Mouse (Mus musculus): ENCODE data around the gene Tmem160. TPM values are rescaled to one million over a fixed set of nuclear protein-coding genes. Genes with fewer than 3 reads are reported as not detected.
A peak's percentile ranks its signal among the peaks of the same experiment; 100 is the strongest.

Tmem160 gene
- polyA plus RNA-seq, 2 experiments = 21.5 to 36.9 TPM

DNA sequence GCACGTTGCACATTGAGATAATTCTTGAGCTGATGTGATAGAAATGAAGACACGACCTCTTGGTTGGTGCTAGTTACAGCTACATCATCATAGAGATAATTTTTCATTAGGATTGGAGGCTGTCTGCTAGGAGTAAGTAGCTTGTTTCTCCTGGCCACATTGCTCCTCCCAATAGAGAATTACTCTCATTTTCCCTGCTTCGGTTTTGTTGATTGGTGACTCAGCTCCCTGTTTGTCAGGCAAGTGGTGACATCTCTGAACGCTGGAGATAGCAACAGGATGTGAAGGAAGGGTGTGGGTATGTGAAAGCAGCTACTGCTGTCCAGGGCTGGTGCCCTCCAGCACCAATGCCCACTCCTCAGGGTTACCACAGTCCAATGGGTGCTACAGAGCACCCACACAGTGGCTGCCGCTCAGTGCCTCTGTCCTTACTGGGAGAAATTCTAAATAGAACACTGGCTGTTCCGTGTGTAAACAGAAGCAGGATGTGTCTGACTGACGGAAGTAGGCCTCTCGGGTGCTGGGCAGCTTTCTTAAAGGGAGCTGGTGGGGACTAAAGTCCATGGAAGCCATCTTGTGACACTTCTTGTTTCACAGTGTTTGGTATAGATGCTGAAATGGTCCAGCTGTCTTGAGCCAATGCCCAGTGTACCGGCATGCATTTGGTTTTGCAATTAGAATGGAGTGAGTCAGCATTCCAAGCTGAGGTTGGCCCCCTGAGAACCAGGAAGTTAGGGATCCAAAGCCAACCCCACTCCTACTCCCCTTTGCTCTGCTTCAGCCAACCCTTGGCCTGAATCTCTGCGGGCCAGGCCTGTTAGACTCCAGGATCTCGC lies 46.8 kb upstream of the Tmem160 start:
- peaks cover 17% of the 10 kb centered on the region for H3K36me3 ChIP-seq (replicated peaks; ENCODE audit: control insufficient read depth, insufficient read depth, low read depth)
- TF ChIP-seq CTCF (IDR thresholded peaks at IDR 0.05; ENCODE audit: low read depth) (no peak), EP300 (IDR thresholded peaks at IDR 0.05; ENCODE audit: low read depth) (peak; percentile 68)
- H3K9ac ChIP-seq (replicated peaks) = peak overlapping the region; percentile 77
- H3K27ac ChIP-seq = peak overlapping the region; percentile 97
- ATAC-seq (ENCODE audit: insufficient read depth) (peak; percentile 71), DNase-seq (ENCODE audit: low read depth in 3 of 3, low spot score in 3 of 3) (peak; percentile 81 to 89 (median 82))
- peak overlapping the region; percentile 98 for H3K4me2 ChIP-seq (ENCODE audit: low read depth)
- H3K4me1 ChIP-seq (replicated peaks; ENCODE audit: control insufficient read depth in 2 of 2, insufficient read depth in 2 of 2, low read length in 1 of 2) = peaks cover 45 to 46% of the 10 kb centered on the region in 2 experiments
- H3K9me3 ChIP-seq (ENCODE audit: control insufficient read depth, low read length) = no peaks in the 10 kb centered on the region
- WGBS (ENCODE audit: insufficient replicate concordance) = 7% methylated on average over 11 of the region's 11 CpGs
- peak overlapping the region; percentile 47 to 54 for H3K4me3 ChIP-seq (ENCODE audit: insufficient read depth in 1 of 2, low read depth in 2 of 2, low read length in 2 of 2)
- no peaks in the 10 kb centered on the region for H3K27me3 ChIP-seq (ENCODE audit: control insufficient read depth, insufficient read depth, low read length)

DNA sequence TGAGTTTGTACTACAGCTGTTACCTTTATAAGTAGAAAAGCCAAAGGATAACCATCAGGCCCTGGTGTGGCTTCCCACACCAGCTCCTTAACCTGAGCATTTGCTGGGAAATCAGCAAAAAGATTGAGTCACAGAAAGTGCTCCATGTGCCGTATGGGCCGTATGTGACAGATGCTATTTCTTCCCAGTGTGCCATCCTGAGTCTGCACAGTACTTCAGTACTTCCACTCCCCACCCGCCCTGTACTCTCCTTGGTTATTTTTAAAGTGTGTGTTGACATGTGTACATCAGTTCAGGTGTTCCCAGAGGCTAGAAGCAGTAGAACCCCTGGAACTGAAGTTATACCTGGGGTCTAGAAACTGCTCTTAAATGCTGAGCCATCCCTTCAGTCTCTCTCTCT lies 45.6 kb upstream of the Tmem160 start:
- DNase-seq (ENCODE audit: low read depth in 3 of 3, low spot score in 3 of 3) (no peak), ATAC-seq (ENCODE audit: insufficient read depth) (no peak)
- Histone ChIP-seq H3K4me1 (replicated peaks; ENCODE audit: control insufficient read depth in 2 of 2, insufficient read depth in 2 of 2, low read length in 1 of 2) (peaks cover 52 to 56% of the 10 kb centered on the region in 2 experiments), H3K4me2 (ENCODE audit: low read depth) (peak overlapping the region; percentile 98), H3K9me3 (ENCODE audit: control insufficient read depth, low read length) (no peaks in the 10 kb centered on the region), H3K9ac (replicated peaks) (peak overlapping the region; percentile 44), H3K36me3 (replicated peaks; ENCODE audit: control insufficient read depth, insufficient read depth, low read depth) (peaks cover 23% of the 10 kb centered on the region), H3K27me3 (ENCODE audit: control insufficient read depth, insufficient read depth, low read length) (no peaks in the 10 kb centered on the region), H3K27ac (peak overlapping the region; percentile 73), H3K4me3 (ENCODE audit: insufficient read depth in 1 of 2, low read depth in 2 of 2, low read length in 2 of 2) (no peak overlapping the region)
- TF ChIP-seq CTCF (IDR thresholded peaks at IDR 0.05; ENCODE audit: low read depth) = no peak
- TF ChIP-seq EP300 (IDR thresholded peaks at IDR 0.05; ENCODE audit: low read depth) = no peak
- 84% methylated on average over 3 of the region's 3 CpGs for WGBS (ENCODE audit: insufficient replicate concordance)

DNA sequence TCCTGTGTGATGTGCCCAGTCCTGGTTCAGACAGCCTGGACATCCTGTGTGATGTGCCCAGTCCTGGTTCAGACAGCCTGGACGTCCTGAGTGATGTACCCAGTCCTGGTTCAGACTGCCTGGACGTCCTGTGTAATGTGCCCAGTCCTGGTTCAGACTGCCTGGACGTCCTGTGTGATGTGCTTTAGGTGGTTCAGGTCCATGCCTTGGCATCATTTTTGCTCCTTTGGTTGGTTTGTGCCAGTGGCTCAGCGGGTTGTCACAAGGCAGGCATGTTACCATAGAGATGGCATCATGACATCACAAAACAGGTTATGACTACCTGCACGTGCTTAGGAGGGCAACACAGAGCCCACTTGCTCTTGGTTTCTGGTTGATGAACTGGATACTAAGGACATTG lies 41.5 kb upstream of the Tmem160 start:
- ATAC-seq (ENCODE audit: insufficient read depth) = no peak
- Histone ChIP-seq H3K27ac (peak overlapping the region; percentile 87), H3K36me3 (replicated peaks; ENCODE audit: control insufficient read depth, insufficient read depth, low read depth) (peaks cover 23% of the 10 kb centered on the region)

DNA sequence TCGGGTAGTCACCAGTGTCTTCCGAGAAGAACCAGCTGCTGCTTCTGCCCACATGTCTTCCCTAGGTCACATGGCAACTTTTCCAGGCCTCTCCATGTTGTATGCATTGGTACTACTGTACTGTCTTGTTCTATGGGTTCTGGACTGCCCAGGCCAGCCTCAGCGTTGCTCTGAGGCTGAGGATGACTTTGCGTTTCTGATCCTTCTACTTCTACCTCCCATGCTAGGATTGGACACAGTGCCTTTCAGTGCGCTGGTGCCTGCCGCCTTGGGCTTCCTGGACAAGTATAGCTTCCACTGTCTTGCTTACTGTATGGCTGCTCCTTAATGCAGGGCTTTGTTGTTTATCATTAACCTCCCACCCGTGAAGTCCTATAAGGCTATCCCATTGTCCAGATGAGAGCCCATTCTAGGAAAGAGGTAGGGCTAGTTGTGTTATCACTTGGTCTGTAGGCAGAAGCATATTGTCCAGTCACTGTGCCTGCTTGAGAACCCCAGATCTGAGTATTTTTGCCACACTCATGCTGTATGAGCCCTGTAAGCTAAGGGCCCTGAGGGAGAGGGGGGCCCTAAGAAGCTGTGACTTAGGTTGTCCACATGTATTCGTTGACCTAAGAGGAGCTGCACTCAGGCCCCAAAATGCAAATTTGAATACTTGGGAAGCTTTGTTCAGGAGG lies 40.2 kb upstream of the Tmem160 start:
- DNase-seq (ENCODE audit: low read depth in 3 of 3, low spot score in 3 of 3) = no peak
- no peaks in the 10 kb centered on the region for H3K27me3 ChIP-seq (ENCODE audit: control insufficient read depth, insufficient read depth, low read length)
- no peak overlapping the region for H3K4me3 ChIP-seq (ENCODE audit: insufficient read depth in 1 of 2, low read depth in 2 of 2, low read length in 2 of 2)
- peak overlapping the region; percentile 87 for H3K27ac ChIP-seq
- peaks cover 28 to 32% of the 10 kb centered on the region in 2 experiments for H3K4me1 ChIP-seq (replicated peaks; ENCODE audit: control insufficient read depth in 2 of 2, insufficient read depth in 2 of 2, low read length in 1 of 2)
- H3K9me3 ChIP-seq (ENCODE audit: control insufficient read depth, low read length) = no peaks in the 10 kb centered on the region
- peak overlapping the region; percentile 32; the same call in 1 of the 2 replicates for H3K4me2 ChIP-seq (ENCODE audit: low read depth)
- TF ChIP-seq EP300 (IDR thresholded peaks at IDR 0.05; ENCODE audit: low read depth) (no peak), CTCF (IDR thresholded peaks at IDR 0.05; ENCODE audit: low read depth) (no peak)
- 56% methylated on average over 8 of the region's 8 CpGs for WGBS (ENCODE audit: insufficient replicate concordance)
- peaks cover 35% of the 10 kb centered on the region for H3K36me3 ChIP-seq (replicated peaks; ENCODE audit: control insufficient read depth, insufficient read depth, low read depth)
- ATAC-seq (ENCODE audit: insufficient read depth) = peak; percentile 83
- H3K9ac ChIP-seq (replicated peaks) = peak overlapping the region; percentile 48

More for the DNA sequence above, 41.5 kb upstream of the Tmem160 start:
- WGBS (ENCODE audit: insufficient replicate concordance) = 81% methylated on average over 5 of the region's 5 CpGs
- TF ChIP-seq EP300 (IDR thresholded peaks at IDR 0.05; ENCODE audit: low read depth) (no peak), CTCF (IDR thresholded peaks at IDR 0.05; ENCODE audit: low read depth) (no peak)
- Histone ChIP-seq H3K4me2 (ENCODE audit: low read depth) (no peak overlapping the region), H3K4me1 (replicated peaks; ENCODE audit: control insufficient read depth in 2 of 2, insufficient read depth in 2 of 2, low read length in 1 of 2) (peaks cover 40 to 43% of the 10 kb centered on the region in 2 experiments), H3K9me3 (ENCODE audit: control insufficient read depth, low read length) (no peaks in the 10 kb centered on the region), H3K9ac (replicated peaks) (no peak overlapping the region), H3K27me3 (ENCODE audit: control insufficient read depth, insufficient read depth, low read length) (no peaks in the 10 kb centered on the region), H3K4me3 (ENCODE audit: insufficient read depth in 1 of 2, low read depth in 2 of 2, low read length in 2 of 2) (no peak overlapping the region)
- DNase-seq (ENCODE audit: low read depth in 3 of 3, low spot score in 3 of 3) = no peak

DNA sequence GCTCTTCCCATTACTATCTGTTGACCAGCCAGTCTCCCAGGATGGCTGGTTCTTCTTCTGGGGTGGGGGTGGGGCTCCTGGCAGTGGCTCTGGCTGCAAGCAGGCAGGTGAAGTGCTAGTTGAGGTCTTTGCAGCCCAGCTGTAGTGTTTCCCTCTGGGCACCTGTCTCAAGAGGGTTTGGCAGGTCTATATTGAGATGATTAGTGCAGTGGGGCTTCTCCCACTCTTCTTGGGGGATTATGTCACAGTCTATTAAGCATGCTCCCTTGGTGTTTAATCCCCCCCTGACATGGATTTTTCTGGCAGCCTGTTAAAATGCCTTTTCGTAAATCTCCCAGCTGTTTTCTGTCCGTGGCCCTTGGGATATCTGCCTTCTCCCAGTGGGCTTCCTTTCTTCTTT lies 39.6 kb upstream of the Tmem160 start:
- Histone ChIP-seq H3K4me3 (ENCODE audit: insufficient read depth in 1 of 2, low read depth in 2 of 2, low read length in 2 of 2) (no peak overlapping the region), H3K9me3 (ENCODE audit: control insufficient read depth, low read length) (no peaks in the 10 kb centered on the region), H3K27ac (peak overlapping the region; percentile 87), H3K4me1 (replicated peaks; ENCODE audit: control insufficient read depth in 2 of 2, insufficient read depth in 2 of 2, low read length in 1 of 2) (peaks cover 22 to 27% of the 10 kb centered on the region in 2 experiments), H3K27me3 (ENCODE audit: control insufficient read depth, insufficient read depth, low read length) (no peaks in the 10 kb centered on the region), H3K36me3 (replicated peaks; ENCODE audit: control insufficient read depth, insufficient read depth, low read depth) (peaks cover 41% of the 10 kb centered on the region), H3K4me2 (ENCODE audit: low read depth) (no peak overlapping the region), H3K9ac (replicated peaks) (peak overlapping the region; percentile 48)
- 90% methylated on average over 2 of the region's 2 CpGs for WGBS (ENCODE audit: insufficient replicate concordance)
- ATAC-seq (ENCODE audit: insufficient read depth) = no peak; the same call in 1 of the 2 replicates
- TF ChIP-seq EP300 (IDR thresholded peaks at IDR 0.05; ENCODE audit: low read depth) = no peak
- DNase-seq (ENCODE audit: low read depth in 3 of 3, low spot score in 3 of 3) = no peak
